Mouse (Mus musculus): ENCODE data around the gene Top1. TPM values are rescaled to one million over a fixed set of nuclear protein-coding genes. Genes with fewer than 3 reads are reported as not detected.

The Top1 gene
- polyA plus RNA-seq (2014; fragmentation: Illumina TruSeq; extraction: RNeasy Lipid Tissue Mini Kit (QIAGEN cat#74804); ENCODE audit: low replicate concordance) = 183 TPM

DNA sequence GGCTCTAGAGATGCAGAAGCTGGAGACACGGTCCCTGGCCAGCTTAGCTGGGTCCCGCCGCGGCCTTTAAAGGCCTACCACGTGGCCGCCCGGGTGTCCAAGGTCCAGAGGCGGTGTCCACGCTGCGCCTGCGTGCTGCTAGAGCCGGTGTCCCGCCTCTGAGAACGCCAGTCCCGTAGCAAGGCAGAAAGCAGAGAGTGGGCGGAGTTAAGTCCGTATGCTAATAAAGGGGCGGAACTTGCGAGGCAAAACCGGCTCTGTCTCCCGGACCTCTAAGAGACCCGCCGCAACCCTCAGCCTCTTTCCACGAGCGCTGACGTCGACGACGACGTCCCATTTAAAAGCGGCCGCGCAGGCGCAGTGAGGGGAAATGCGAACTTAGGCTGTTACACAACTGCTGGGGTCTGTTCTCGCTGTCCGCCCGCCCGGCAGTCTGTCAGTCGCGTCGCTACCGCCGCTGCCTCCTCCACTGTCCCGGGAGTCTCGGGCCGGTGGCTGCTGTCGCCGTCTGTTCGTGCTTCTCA lies at the start of gene Top1:
Gene Top1 (plus strand): TSS at position 275 of the 524 bp plus-strand sequence.

DNA sequence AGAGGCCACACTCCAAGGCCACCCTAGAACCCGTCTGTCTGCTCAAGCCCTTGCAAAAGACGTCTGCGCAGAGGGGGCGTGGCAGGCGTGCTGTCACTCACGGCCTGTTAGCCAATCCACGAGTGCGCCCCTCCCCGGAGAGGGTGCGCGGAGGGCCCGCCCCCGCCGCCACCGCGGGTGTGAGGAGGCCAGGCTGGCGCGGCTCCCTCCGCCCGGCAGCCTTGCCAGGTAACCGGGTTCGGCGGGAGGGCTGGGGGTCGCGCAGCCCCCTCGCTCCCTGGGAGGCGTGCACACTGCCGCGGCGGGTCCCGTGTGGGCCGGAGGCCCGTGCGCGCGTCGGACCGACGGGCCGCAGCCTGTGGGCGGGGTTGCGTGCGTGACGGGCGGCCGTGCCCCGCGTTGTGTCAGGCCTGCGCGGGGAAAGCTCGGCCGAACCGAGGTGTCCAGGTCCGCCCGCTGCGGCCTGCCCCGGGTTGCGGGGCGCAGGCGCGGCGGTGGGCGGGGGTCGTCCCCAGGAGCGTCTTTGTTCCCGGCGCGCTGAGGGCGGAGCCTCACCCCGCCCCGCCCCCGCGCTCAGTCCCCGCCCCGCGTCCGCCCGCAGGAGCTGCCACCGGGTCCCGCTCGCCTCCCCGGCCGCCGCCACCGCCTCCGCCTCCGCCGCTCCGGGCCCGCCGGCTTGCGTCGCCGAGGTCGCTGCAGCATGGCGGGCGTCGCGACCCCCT lies 85.6 kb downstream of the Top1 start, which contains the start of gene Plcg1:
Gene Plcg1 (plus strand): TSS at position 184 of the 722 bp plus-strand sequence.

Other genes starting within 250 kb of the Top1 start
- gene Plcg1, start 85.4 kb downstream of the Top1 start, polyA plus RNA-seq (2014; fragmentation: Illumina TruSeq; extraction: RNeasy Lipid Tissue Mini Kit (QIAGEN cat#74804); ENCODE audit: low replicate concordance) = 3.8 TPM
- gene Zhx3, start 227.1 kb downstream of the Top1 start, polyA plus RNA-seq (2014; fragmentation: Illumina TruSeq; extraction: RNeasy Lipid Tissue Mini Kit (QIAGEN cat#74804); ENCODE audit: low replicate concordance) = 7.0 TPM
- gene Lpin3, start 234.8 kb downstream of the Top1 start, polyA plus RNA-seq (2014; fragmentation: Illumina TruSeq; extraction: RNeasy Lipid Tissue Mini Kit (QIAGEN cat#74804); ENCODE audit: low replicate concordance) = 2.6 TPM

Data from small intestine, adult 10 weeks (tissue).